Mouse (Mus musculus) layer of hippocampus, postnatal 25 days (tissue): ENCODE measurements at regions not wholly inside any gene's neighbourhood (a gene's known extent, or its start where the extent isn't known, plus 50 kb on each side); places are given as distances from the start of the nearest gene placed in this dataset.

Experiments
- DNase-seq, 2 experiments: peaks; one replicate each; pipeline ENCODE4 v3.0.0; 2022; ENCODE audit warnings: mixed read lengths in 2 of 2, low spot score in 1 of 2; ENCODE audit errors: extremely low spot score in 1 of 2

DNA sequence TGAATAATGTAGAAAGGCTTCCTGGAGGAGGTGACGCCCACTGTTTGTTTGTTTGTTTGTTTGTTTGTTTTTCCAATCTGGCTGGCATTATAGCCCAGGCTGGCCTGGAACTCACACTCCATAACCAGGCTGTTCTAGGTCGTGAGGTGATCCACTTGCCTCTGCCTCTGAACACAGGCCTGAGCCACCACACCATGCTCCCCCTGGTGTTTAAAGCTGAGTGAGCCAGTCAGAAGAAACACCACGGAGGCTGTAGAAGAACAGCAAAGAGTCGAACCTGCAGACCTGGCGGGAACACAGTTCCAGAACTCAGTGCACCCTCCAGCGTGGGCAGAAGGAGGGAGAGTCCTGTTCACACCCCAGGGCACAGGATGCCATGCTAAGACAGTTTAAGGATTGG, 310.5 kb downstream of the Matn1 start:
- DNase-seq, result no peak

DNA sequence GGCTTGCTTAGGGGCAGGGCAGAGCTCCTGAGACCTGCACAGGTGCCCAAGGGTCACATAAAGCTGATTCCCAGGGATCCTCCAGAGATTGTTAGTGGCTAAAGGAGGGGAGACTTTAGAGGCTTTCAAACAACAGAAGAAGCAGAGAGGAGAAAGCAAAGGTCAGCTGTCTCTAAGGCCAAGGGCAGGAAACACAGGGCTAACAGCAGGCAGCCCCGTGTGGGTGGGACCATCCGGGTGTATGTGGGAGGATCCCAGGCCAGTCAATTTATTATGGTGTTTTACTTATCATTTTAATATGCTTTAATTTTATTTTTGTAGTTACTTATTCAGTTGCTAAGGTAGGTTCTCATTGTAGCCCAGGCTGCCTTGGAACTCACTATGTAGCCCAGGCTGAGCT, 317.1 kb downstream of the Matn1 start:
- DNase-seq, result no peak

DNA sequence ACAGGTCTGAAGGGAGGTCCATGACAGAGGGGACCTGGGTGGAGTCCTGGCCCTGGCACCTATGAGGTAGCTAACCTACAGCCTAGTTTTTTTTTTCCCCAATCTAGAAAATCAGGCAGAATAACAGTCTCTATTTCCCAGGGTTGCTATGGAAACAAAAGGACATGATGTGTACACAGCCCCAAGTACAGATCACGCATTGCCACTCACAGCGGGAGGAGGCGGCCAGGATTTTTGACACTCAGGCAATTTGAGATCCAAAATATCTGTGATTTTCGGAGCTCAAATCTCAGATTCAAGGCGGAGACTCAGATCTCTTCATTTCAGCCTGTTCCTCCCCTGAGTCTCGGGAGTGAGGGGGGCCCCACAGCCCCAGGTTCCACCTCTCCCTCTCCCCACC, 318.7 kb downstream of the Matn1 start:
- no peak for DNase-seq

DNA sequence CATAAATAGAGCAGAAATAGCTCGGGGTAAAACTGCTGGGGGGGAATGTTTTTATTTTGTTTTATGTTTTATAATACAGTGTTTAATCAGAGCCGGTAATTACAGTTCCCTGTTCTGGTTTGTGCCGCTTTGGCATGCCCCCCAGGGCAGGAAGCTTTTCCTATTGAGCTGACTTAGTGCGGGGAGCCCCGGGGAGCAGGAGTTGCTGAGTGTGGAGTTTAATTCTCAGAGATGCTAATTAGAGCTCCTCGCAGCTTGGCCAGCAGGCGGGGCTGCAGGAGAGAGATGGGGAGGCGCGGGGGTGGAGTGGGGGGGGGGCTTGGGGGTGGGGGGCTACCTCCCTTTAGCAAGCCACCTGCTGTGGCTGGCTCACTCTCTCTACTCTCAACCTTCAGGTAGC, 322.6 kb downstream of the Matn1 start:
- no peak for DNase-seq

DNA sequence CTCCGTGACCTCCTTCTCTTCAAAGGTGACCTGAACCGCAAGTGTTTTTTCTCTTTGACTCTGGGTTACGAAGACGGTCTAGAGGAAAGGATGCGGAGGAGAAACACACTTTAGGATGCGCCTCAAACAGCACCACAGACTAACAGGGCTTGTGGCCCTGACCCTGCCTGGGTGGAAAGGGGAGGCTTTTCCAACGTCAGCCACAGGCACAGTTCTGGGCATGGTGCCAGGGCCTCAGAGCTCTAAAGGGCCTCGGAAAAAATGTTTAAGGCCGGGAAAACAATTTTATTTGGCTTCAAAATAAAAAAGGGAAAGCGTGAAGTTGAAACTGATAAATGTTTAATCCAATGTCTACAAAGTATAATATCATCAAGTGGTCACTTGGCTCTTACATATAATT, 323.6 kb downstream of the Matn1 start:
- DNase-seq, result no peak

DNA sequence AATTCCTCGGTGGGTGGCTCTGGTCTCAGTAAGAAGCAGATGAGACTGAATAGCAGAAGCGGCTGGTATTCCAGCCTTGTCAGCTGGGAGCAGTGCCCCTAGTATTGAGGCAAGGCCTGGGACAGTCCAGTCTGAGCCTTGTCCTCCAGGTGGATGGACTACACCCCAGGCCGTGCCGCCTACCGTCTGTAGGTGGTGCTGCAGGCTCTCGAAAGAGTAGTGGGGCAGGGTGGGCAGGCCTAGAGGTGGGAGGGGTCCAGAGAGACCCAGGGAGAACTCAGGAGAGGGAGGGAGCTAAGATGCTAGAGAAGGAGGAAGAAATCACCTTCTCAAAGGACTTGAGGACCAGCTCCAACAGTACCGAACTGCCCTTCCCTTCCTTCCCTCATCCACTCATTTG, 326.0 kb downstream of the Matn1 start:
- peak in 1 of 2 experiments; percentile 58 for DNase-seq

DNA sequence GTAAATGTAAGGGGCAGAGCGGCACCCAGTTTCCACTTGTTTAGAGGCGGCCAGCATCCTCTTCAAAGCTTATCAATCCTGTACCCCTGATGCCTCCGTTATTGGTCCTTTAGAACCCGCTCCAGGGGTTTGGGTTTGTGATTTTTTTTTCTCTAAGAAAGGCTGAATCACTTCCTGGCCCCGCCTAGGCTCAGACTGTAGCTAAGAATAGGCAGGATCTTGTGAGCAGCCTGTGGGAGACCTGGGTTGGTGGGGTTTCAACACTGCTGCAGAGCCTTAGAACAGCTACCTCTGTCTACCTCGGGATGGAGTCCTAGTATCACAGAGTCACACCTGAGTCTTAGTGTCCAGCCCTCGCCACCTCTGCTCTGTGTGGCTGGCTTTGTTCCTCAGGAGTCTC, 327.9 kb downstream of the Matn1 start:
- DNase-seq, result no peak

DNA sequence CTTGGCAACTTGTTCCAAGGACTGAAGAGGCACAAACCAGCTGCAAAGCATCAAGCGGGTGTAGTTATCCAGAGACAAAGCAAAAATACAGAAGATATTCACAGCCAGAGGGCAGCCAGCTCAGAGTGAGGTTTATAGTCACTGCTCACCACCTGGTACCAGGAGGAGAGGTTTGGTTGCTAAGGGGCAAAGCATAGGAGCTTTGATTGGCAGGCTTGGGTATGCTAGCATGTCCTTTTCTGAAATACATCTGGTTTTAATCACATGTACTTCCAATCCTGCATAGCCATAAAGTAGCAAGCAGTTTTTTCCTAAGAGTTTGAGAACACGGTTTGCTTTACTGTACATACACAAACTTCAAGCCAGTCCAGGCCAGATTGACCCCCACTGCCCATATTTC, 349.4 kb downstream of the Matn1 start:
- no peak for DNase-seq

DNA sequence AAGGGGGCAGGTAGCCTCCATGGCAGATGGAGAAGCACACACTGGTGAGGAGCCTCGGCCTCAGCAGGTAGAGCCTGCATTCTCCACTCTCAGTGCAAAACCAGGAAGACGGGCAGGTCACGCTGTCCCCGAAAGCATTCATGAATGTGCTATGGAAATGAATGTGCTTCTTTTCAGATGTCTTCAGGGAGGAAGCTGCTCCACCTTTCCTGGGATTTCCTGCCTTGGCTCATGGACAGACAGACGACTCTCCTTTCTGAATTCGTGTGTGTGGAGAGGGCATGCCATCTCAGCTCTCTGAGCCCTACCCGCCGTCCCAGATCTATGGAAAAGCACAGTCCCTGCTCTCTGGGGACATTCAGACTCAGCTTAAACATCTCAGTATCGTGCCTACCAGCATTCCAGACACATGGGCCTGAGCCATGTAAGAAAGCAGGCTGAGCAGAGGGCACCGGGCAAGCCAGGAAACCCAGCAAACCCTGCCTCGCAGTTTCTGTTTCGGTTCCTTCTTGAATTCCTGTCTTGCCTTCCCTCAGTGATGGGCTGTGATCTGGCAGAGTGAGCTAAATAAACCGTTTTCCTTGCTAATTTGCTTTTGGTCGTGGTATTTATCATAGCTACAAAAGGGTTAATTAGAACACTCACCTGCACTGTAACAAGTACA, 354.0 kb downstream of the Matn1 start:
- no peak for DNase-seq

DNA sequence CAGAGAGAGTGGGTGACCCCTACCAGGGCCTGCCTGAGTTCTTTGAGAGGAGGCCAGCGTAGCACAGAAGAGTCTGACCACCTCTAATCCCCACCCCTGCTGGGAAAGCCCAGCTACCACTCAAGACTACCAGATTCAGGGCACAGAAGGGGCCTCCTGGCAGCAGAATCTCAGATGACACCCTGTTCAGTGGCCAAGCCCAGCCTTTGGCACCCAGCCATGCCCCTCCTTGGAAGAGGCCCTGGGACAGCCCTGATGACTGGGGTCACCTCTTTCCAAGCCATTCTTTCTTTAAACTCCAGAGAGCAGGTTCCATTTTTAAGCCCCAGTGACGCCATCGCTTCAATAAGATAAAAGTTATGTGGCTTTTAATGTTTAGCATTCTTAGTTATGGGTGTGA, 359.8 kb downstream of the Matn1 start:
- DNase-seq, result no peak

DNA sequence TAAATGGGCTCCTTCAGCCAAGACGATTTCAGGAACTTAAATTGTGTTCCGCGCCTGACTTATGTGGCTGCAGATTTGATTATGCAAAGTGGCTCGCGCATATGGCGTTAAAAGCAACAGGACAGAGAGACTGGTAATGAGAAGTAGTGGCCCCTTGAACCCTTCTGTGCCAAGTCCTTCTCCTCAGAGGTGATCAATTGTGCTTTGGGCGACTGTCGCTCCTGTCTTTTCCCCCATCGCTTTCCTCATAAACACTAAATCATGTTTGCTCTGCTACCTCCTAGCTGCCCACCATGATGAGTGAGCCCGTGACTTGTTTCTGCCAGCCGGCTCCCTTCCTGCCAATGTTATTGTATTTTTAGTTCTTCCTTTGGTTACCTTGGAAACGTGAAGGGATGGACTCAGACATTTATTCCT, 360.2 kb downstream of the Matn1 start:
- peak; percentile 21 to 42 for DNase-seq

DNA sequence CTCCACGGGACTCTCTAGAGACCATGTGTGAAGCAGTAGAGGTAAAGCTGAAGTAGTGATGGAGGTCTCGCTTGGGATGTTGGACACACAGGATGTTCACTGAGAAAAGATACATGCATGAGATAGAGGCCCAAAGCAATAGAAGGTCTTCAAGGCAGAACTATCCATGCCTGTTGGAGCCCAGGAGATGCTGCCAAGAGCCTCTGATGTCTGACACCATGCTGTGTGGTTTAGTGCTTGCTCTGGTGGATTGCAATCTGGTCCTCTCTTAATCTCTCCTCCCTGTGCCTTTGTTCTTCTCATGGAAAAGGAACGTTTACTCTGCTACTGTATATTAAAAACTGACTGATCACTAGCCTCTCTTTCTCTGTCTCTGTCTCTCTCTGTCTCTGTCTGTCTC, 370.0 kb downstream of the Matn1 start:
- no peak for DNase-seq

DNA sequence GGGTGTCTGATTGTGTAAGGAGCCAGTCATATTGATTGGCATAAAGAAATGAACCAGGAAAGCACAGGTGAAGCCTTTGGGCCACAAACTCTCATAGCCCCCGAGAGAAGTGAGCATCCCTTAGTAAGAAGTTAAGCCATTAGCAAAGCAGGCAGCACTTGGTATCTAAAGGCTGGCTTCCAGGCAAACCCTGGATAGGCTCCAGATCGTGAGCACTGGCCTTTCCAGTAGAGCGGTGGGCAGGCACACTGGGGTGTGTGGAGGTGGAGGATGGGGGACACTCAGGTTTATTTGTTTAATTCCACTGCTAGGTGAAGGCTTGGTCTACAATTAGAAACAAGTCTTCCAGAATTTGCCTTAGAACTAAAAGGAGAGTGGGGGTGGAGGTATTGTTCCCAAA, 371.9 kb downstream of the Matn1 start:
- no peak for DNase-seq

DNA sequence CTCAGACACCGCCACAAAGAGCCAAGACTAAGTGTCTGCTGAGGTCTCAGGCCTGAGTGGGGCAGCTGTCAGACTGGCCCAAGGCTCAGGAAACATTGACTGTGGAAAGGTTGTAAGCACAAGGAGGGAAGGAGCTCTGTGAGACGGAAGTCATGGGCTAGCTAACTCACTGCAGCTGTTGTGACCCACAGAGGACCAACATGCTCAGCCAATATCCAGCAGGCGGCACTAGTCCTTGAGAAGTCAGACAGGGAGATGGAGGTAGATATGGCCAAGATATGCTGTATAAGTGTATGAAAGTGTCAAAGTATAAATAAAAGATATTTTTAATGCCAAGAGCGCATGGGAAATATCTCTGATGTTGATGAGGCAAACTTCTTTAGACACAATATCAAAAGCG, 378.1 kb downstream of the Matn1 start:
- no peak for DNase-seq

DNA sequence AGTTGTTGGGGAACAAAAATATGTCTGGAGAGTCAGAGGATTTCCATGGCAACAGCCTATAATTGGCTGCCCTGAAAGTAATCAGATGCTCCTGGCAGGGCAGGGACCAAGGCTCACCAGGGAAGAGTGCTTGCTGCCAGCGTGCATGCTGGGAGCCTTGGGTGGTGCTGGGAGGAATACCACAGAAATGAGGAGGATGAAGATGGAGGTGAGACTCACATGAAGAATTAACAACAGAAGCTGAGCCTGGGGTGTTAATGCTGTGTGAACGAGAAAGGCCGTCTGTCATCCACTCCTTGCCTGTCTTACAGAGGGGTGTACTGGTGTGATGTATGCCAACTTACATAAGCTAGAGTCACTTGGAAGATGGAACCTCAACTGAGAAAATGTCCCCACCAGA, 380.3 kb downstream of the Matn1 start:
- no peak for DNase-seq

DNA sequence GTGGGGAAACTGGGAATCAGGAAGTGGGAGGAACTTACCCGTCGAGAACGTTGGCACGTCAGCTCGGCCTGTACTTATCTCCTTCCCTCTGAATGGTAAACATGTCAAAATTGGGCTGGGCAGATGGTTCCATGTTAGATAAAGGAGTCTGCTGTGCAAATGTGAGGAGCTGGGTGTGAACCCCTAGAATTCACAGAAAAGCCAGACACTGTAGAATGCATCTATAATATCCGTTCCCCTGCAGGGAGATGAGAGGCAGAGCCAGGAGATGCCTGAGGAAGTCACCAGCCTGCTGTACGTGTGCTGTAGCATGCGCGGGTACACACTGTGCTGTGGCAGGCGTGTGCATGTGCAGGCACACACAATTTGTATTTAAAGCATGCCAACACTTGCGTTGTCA, 381.0 kb downstream of the Matn1 start:
- DNase-seq, result no peak

DNA sequence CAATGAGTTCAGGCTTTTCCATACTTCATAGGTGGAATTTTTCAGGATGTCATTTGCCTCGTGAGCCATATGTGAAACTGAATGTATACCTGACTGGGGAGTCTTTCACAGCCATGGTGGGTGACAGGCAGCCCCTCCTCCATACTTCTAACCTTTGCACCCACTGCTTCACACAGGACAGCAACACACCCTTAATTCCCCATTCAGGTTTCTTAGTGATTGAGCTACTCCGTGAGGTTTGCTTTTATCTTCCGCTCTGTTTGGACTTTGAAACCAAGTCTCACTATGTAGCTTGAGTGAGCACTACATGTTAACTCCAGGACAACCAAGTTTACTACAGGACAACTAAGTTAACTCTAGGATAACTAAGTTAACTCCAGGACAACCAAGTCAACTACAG, 381.4 kb downstream of the Matn1 start:
- no peak for DNase-seq

DNA sequence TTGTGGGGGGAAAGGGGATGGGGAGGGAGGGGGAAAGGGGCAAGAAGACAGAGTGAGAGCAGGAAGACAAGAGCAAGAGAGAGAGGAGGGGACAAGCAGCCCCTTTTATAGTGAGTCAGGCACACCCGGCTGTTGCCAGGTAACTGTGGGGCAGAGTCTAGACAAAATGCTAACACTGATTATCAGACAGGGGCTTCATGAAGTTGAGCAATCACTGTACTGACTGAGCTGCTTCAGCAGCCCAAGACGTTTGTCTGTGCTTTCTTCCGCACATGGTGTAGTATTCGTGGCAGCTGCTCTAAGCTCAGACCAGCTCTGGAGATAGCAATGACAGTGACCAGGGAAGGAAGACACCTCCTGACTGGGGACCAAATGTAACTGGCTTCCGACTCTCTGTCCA, 385.2 kb downstream of the Matn1 start:
- no peak for DNase-seq

DNA sequence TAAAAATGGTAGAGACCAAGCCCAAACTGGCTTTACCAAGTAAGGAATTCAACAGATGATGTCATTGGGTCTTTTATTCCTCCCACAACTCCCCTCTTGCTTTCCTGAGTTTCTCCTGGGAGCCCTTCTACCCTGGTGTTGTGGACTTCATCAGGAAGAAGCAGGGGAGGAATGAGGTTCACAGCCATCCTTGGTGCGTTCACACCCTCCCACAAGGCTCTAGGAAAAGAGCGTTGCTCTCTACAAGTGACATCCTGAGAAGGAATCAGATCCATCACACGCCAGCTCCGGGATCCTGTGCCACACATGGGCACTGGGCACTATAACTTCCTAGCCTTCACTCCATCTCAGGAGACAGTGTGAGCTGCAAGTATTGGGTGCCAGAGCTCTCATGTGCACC, 387.5 kb downstream of the Matn1 start:
- no peak for DNase-seq

DNA sequence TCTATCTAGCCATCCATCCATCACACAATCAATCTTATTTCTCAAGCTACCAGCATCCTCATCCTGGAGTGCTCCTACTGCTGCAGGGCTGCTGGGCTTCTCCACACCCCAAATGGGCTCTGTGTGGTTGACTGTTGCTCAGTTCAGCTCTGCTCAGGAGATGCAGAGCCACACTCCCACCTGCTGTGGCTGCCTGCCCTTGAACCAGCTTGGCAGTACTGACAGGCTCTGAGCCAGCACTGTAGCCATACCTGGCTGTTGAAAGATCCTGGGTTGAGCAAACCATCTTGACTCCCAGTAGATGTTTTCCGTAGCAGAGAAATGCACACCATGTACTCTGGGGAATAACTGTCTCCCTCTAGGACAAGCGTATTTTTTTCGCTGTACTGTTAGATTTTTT, 392.6 kb downstream of the Matn1 start:
- DNase-seq, result no peak

DNA sequence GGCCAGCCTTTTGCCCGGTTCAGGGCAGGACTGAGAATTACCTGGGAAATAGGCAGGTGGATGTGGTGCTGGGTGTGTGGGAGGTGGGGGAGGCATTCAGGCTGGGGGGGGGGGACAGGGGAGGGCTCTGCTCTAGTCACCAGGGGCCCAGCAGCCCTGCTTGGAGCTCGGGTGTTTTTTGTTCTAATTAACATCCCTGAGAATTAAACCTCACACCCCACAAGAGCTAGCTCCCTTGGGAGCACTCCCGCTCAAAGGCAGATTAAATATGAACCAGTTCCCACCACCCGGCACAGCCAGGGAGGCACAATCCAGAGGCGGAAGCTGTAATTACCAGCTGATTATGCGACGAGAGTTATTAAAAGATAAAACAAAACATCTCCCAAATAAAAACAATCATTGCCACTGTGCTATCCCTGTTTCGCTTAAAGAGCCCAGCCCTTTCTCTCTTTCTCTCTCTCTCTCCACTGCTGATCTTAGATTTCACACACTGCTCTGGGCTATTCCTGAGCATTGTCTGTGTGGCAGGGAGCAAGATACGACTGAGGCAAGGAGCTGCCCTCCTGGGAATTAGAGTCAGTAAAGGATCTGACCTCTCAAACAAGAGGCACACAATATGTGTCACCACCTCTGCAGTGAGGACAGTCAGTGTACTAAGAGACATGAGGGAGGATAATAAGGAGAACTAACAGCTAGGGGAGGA, 397.0 kb downstream of the Matn1 start:
- no peak for DNase-seq

DNA sequence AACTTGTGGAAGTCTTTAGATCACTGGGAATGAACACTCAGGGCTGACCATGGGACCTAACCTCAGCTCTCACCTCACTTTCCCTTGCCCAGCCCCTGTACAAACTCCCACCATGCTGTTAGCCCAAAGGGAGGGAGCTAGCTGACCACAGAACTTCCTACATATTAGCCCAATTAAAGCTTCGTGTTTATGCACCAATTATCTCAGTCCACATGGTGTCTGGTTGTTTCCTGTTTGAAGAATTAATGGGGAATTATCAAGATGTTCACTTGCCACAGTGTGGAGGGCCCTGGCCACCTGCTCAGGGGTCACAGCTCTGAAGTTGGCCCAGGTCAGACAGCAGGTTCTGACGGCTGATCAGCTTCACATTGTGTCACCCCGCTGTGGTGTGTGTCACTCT, 402.5 kb downstream of the Matn1 start:
- DNase-seq, result no peak

DNA sequence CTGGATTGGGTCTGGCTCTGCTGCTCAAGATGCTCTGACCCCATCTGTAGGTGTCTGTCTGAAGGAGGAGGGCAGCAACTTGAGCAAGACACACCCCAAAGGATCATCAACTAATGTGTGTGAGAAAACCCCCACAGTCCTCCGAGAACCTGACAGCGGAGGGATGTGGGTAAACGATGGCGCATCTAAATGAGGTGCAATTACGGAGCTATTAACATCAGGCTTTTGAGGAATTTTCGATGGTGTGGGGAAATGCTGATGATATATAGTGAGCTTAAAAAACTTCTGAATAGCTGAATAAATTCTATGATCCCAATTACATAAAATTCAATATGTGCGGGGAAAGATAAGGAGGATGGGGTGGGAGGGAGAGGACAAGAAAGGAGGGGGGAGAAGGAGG, 406.1 kb downstream of the Matn1 start:
- DNase-seq, result no peak
